ENCODE assay signal across 8 mouse cellular contexts in genomic region chr8:87837266-87837665, GRCm38 (mm10).
DNase-seq lines count a peak whose midpoint lies in the region; ATAC-seq lines count a peak whose summit lies in the region.
"Had no signal": no experiment of that assay in that cellular context is flagged by ENCODE, and none has a peak within 500 bp of the region (broad histone marks: within the 10 kb centered on the region; RNA-seq: fewer than 3 reads in every experiment).

No protein-coding gene starts in this region.

- 20% methylated on average over 6 of the region's 6 CpGs for WGBS in kidney, embryonic 16.5 days
- WGBS in forebrain, embryonic 13.5 days = 14% methylated on average over 6 of the region's 6 CpGs
- 9% methylated on average over 6 of the region's 6 CpGs for WGBS in limb, embryonic 10.5 days
- WGBS in neural tube, embryonic 15.5 days = 11% methylated on average over 6 of the region's 6 CpGs

- DNase-seq in kidney, postnatal 36 days = no peak
- no peak for DNase-seq in limb, embryonic 10.5 days (ENCODE audit: low spot score)
- DNase-seq in spleen, postnatal 36 days (ENCODE audit: low spot score in 2 of 2) = no peak
- no peak for DNase-seq in embryo, embryonic 10.5 days (ENCODE audit: low spot score)
- DNase-seq: cerebellum, adult 18-20 months had no signal

- no peaks in the 10 kb centered on the region for H3K9me3 ChIP-seq in kidney, embryonic 16.5 days (ENCODE audit: low read length)
- no peaks in the 10 kb centered on the region for H3K9me3 ChIP-seq in forebrain, embryonic 13.5 days (replicated peaks)
- no peaks in the 10 kb centered on the region for H3K9me3 ChIP-seq in limb, embryonic 10.5 days (replicated peaks)
- H3K9me3 ChIP-seq in neural tube, embryonic 15.5 days (replicated peaks) = no peaks in the 10 kb centered on the region

- peaks cover 60% of the 10 kb centered on the region for H3K4me1 ChIP-seq in kidney, embryonic 16.5 days (ENCODE audit: insufficient read depth, low read length)
- H3K4me1 ChIP-seq in forebrain, embryonic 13.5 days = peaks cover 71% of the 10 kb centered on the region
- peaks cover 75% of the 10 kb centered on the region for H3K4me1 ChIP-seq in limb, embryonic 10.5 days
- H3K4me1 ChIP-seq in neural tube, embryonic 15.5 days = peaks cover 66% of the 10 kb centered on the region

- H3K27me3 ChIP-seq in kidney, embryonic 16.5 days (ENCODE audit: insufficient read depth, low read length) = no peaks in the 10 kb centered on the region
- no peaks in the 10 kb centered on the region for H3K27me3 ChIP-seq in forebrain, embryonic 13.5 days
- no peaks in the 10 kb centered on the region for H3K27me3 ChIP-seq in limb, embryonic 10.5 days (ENCODE audit: low read depth, poor library complexity, severe bottlenecking)
- H3K27me3 ChIP-seq in neural tube, embryonic 15.5 days (replicated peaks) = no peaks in the 10 kb centered on the region

- H3K4me3 ChIP-seq in kidney, embryonic 16.5 days (ENCODE audit: low read length) = no peak overlapping the region
- peak overlapping the region; percentile 6; the same call in 1 of the 2 replicates for H3K4me3 ChIP-seq in forebrain, embryonic 13.5 days
- peak overlapping the region; percentile 42 for H3K4me3 ChIP-seq in limb, embryonic 10.5 days
- no peak overlapping the region for H3K4me3 ChIP-seq in neural tube, embryonic 15.5 days (replicated peaks)

- no peaks in the 10 kb centered on the region for H3K36me3 ChIP-seq in kidney, embryonic 16.5 days (ENCODE audit: insufficient read depth, low read length)
- no peaks in the 10 kb centered on the region for H3K36me3 ChIP-seq in forebrain, embryonic 13.5 days (ENCODE audit: poor library complexity, severe bottlenecking)
- peaks cover 9% of the 10 kb centered on the region for H3K36me3 ChIP-seq in limb, embryonic 10.5 days
- no peaks in the 10 kb centered on the region for H3K36me3 ChIP-seq in neural tube, embryonic 15.5 days

- H3K9ac ChIP-seq in kidney, embryonic 16.5 days (replicated peaks; ENCODE audit: low read length) = peak overlapping the region; percentile 32; the same call in 1 of the 2 replicates
- H3K9ac ChIP-seq in forebrain, embryonic 13.5 days = peak overlapping the region; percentile 37
- H3K9ac ChIP-seq in neural tube, embryonic 15.5 days (replicated peaks) = 0 out of 2 replicates have a peak overlapping the region, but pooled peaks have one; percentile 20

- no peak for ATAC-seq in kidney, embryonic 16.5 days (ENCODE audit: low FRiP score, low TSS enrichment)
- no peak for ATAC-seq in forebrain, embryonic 13.5 days
- peak; percentile 22; the same call in 1 of the 2 replicates for ATAC-seq in neural tube, embryonic 15.5 days (ENCODE audit: low FRiP score)

- H3K27ac ChIP-seq in kidney, embryonic 16.5 days (ENCODE audit: low read length) = peak overlapping the region; percentile 45; the same call in 1 of the 2 replicates
- H3K27ac ChIP-seq in forebrain, embryonic 13.5 days = peak overlapping the region; percentile 93
- H3K27ac ChIP-seq in limb, embryonic 10.5 days = peak overlapping the region; percentile 91
- H3K27ac ChIP-seq in neural tube, embryonic 15.5 days (replicated peaks) = peak overlapping the region; percentile 77

- H3K4me2 ChIP-seq in kidney, embryonic 16.5 days (replicated peaks; ENCODE audit: low read depth, low read length) = peak overlapping the region; percentile 30
- H3K4me2 ChIP-seq in forebrain, embryonic 13.5 days = peak overlapping the region; percentile 50
- peak overlapping the region; percentile 40 for H3K4me2 ChIP-seq in neural tube, embryonic 15.5 days

Comparison
In these comparisons a context has a peak if more than half of its experiments do, and no peak if none do; other contexts are left out.
1. H3K4me3 ChIP-seq: peak in forebrain, embryonic 13.5 days (single experiment) and limb, embryonic 10.5 days (single experiment); none in kidney, embryonic 16.5 days (single experiment) and neural tube, embryonic 15.5 days (single experiment).
2. Peak in every context shown above with its lines, with median percentiles within 50 percentile points of each other: H3K27ac ChIP-seq, H3K4me2 ChIP-seq and H3K9ac ChIP-seq.